Comparison of ENCODE assay signal across 8 mouse cellular contexts in the genomic region with DNA sequence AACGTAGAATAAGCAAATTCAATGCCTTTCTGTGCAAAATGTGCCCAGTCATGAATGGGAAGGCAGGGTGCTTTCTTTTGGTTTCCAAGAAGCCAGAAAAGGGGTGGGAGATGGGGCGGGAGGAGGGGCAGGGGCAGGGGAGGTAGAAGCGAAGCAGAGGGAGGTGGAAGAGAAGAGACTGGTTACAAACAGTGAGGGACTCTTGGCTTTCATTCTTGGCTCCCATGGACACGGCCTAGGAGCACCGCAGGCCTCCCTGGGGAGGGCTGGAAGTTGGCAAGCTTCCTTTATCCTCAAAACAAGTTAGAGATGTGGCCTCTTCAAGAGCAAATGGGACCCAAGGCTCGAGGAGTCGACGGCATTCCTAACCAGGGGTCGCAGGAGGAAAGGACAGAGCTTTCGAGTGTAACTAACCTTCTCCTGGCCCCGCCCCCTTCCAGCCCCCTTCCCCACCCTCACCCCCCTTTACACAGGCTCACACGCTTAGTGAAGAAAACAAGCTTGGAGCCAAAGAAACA. TPM values are rescaled to one million over a fixed set of nuclear protein-coding genes. Genes with fewer than 3 reads are reported as not detected.
A peak's percentile ranks its signal among the peaks of the same experiment; 100 is the strongest.
DNase-seq lines count a peak whose midpoint lies in the region; ATAC-seq lines count a peak whose summit lies in the region.

A gene (plus strand): TSS at position 195 of the 518 bp plus-strand sequence.

- H3K4me3 ChIP-seq in megakaryocyte, embryonic 14.5 days (replicated peaks): peak within 1 kb of the TSS; percentile 76
- no peak within 1 kb of the TSS for H3K4me3 ChIP-seq in intestine, embryonic 15.5 days (replicated peaks)
- H3K4me3 ChIP-seq in neural tube, embryonic 15.5 days (replicated peaks): peak within 1 kb of the TSS; percentile 23

- intact Hi-C loops in left cerebral cortex, postnatal 14 days (cut with DNase I): loop anchor here (10.0 kb wide), 1 partner anchor 206 kb away; no protein-coding TSS in a partner anchor

- WGBS in intestine, embryonic 15.5 days: 29% methylated on average over 12 of the region's 12 CpGs
- WGBS in neural tube, embryonic 15.5 days: 12% methylated on average over 12 of the region's 12 CpGs

- peaks cover 28% of the 10 kb centered on the region for H3K27me3 ChIP-seq in megakaryocyte, embryonic 14.5 days (replicated peaks)
- H3K27me3 ChIP-seq in intestine, embryonic 15.5 days (replicated peaks): no peaks in the 10 kb centered on the region
- H3K27me3 ChIP-seq in neural tube, embryonic 15.5 days (replicated peaks): no peaks in the 10 kb centered on the region

- no peak within 1 kb of the TSS for H3K27ac ChIP-seq in intestine, embryonic 15.5 days
- peak within 1 kb of the TSS; percentile 81 for H3K27ac ChIP-seq in neural tube, embryonic 15.5 days (replicated peaks)

- no peaks in the 10 kb centered on the region for H3K36me3 ChIP-seq in megakaryocyte, embryonic 14.5 days (replicated peaks; ENCODE audit: low read length)
- no peaks in the 10 kb centered on the region for H3K36me3 ChIP-seq in intestine, embryonic 15.5 days
- H3K36me3 ChIP-seq in neural tube, embryonic 15.5 days: no peaks in the 10 kb centered on the region

- no peak within 1 kb of the TSS for H3K9ac ChIP-seq in intestine, embryonic 15.5 days
- no peak within 1 kb of the TSS for H3K9ac ChIP-seq in neural tube, embryonic 15.5 days (replicated peaks)

- no peaks in the 10 kb centered on the region for H3K9me3 ChIP-seq in megakaryocyte, embryonic 14.5 days
- no peaks in the 10 kb centered on the region for H3K9me3 ChIP-seq in intestine, embryonic 15.5 days
- H3K9me3 ChIP-seq in neural tube, embryonic 15.5 days (replicated peaks): no peaks in the 10 kb centered on the region

- peak within 1 kb of the TSS; percentile 45 for H3K4me2 ChIP-seq in intestine, embryonic 15.5 days (replicated peaks)
- peak within 1 kb of the TSS; percentile 38 for H3K4me2 ChIP-seq in neural tube, embryonic 15.5 days

- DNase-seq in gastrocnemius, postnatal 10 days: peak; percentile 38
- DNase-seq in left cerebral cortex, postnatal 14 days (ENCODE audit: low spot score in 2 of 2): peak; percentile 30 to 59
- DNase-seq in urinary bladder, adult 18-20 months (ENCODE audit: low spot score in 2 of 2): no peak
- DNase-seq in yolk sac, embryonic 10.5 days (ENCODE audit: low spot score): no peak

- no peak for ATAC-seq in megakaryocyte, adult 5-6 weeks (ENCODE audit: poor library complexity, severe bottlenecking)
- no peak for ATAC-seq in intestine, embryonic 15.5 days
- peak; percentile 90 for ATAC-seq in neural tube, embryonic 15.5 days (ENCODE audit: low FRiP score)

- H3K4me1 ChIP-seq in megakaryocyte, embryonic 14.5 days: peaks cover 12% of the 10 kb centered on the region
- H3K4me1 ChIP-seq in intestine, embryonic 15.5 days (replicated peaks): no peaks in the 10 kb centered on the region; the same call in 1 of the 2 replicates
- H3K4me1 ChIP-seq in neural tube, embryonic 15.5 days: peaks cover 8% of the 10 kb centered on the region; the same call in 1 of the 2 replicates

RNA-seq across cellular contexts. Expression of the gene that starts here (rescaled TPM):
- 2.7 TPM in 1 of 2 replicates, not detected in the other for polyA plus RNA-seq in megakaryocyte, embryonic 14.5 days (2012; ENCODE audit: insufficient read depth, low replicate concordance)
- not detected in 2 replicates for total RNA-seq in megakaryocyte, adult 5-6 weeks (2015)
- not detected in 2 replicates for total RNA-seq in megakaryocyte, adult 5-6 weeks (2017)
- total RNA-seq in gastrocnemius, postnatal 10 days (2021): not detected
- 0.14 TPM in 1 of 2 replicates, not detected in the other for polyA plus RNA-seq in intestine, embryonic 15.5 days (2015; fragmentation: Nextera tagmentation; extraction: Ambion mirVana)
- 10 to 100 TPM; 10.6 to 15.9 TPM for total RNA-seq in left cerebral cortex, postnatal 14 days (2021)
- 3.0 and 3.5 TPM in 2 replicates for polyA plus RNA-seq in neural tube, embryonic 15.5 days (2015; fragmentation: Nextera tagmentation; extraction: Ambion mirVana)

Comparison
In these comparisons a context has a peak if more than half of its experiments do, and no peak if none do; other contexts are left out.
1. RNA of the gene that starts here (total RNA-seq): 10.6 to 15.9 TPM in left cerebral cortex, postnatal 14 days; not detected in gastrocnemius, postnatal 10 days and not detected in megakaryocyte, adult 5-6 weeks; every median in the first group is over 10 times any median in the second.
2. Peak in DNase-seq in gastrocnemius, postnatal 10 days; RNA of the gene not detected or under 1 TPM.
3. DNase-seq: peak in left cerebral cortex, postnatal 14 days (2 of 2); none in urinary bladder, adult 18-20 months (0 of 2) and yolk sac, embryonic 10.5 days (single experiment).